Mouse (Mus musculus) Patski (cell line): Measurements from ENCODE around the gene Hsp90ab1. TPM values are rescaled to one million over a fixed set of nuclear protein-coding genes. Genes with fewer than 3 reads are reported as not detected.

Experiments used
- ATAC-seq: fragments of 100-300 bp; one replicate; pipeline ENCODE4 v1.8.0; 2021
- CTCF ChIA-PET: fragments of 350-600 bp; sonication (Branson Sonifier 250); formaldehyde crosslinking; loops from one replicate; lab custom pipeline; 2022; ENCODE audit warnings: inconsistent platforms; lab: Charles Lee
- POLR2A ChIA-PET: fragments of 350-600 bp; sonication (Branson Sonifier 250); formaldehyde crosslinking; loops from one replicate; lab custom pipeline; 2022; ENCODE audit warnings: antibody characterized with exemption, inconsistent platforms; lab: Charles Lee
- DNase-seq: peaks from one replicate; pipeline ENCODE4 v3.0.0-alpha.2; 2011; ENCODE audit warnings: low read depth, low spot score
- H3K27me3 ChIP-seq: fragments of 371-371 bp; one replicate; pipeline ENCODE4 v1.5.1; 2021
- CTCF ChIP-seq: fragments of 100-300 bp; IDR thresholded peaks from one replicate; pipeline ENCODE4 v1.5.1; 2021
- in situ Hi-C: fragments of 300-500 bp; cut with MboI; formaldehyde crosslinking; loops from 3 replicates; pipeline ENCODE4 v1.11.1; 2018; ENCODE audit warnings: low pct_unique_long_range_greater_than_20kb, mixed read lengths
- polyA plus RNA-seq: library from polyadenylated mRNA; unstranded; gene quantifications from one replicate; pipeline ENCODE4 v1.2.3, GENCODE M21; 2021

Gene Hsp90ab1
- polyA plus RNA-seq, 1 experiment from 2014 or later, result 1,835 TPM

DNA sequence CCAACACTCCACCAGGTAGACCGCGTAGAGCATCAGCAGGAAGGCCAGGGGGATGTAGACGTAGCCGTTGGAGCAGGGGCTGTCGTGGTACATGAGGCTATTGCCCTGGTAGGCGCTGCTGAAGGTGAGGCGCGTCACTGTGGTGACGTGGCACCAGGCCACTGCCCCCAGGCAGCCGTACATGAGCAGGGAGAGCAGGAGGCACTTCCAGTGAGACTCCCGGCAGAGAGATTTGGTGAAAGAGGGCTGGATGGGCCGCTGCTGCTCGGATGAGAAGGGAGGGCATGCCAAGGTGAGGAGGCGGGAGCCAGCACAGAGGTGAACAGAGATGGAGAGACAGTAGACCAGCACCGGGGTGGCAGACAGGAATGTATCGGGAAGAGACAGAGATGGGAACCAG, 26.1 kb downstream of the Hsp90ab1 start:
- no peaks in the 10 kb centered on the region for H3K27me3 ChIP-seq
- ChIA-PET POLR2A (no interaction called here), CTCF (no interaction called here)
- DNase-seq (no peak), ATAC-seq (no peak)
- TF ChIP-seq CTCF, result no peak
- in situ Hi-C loops, result no loop called here

DNA sequence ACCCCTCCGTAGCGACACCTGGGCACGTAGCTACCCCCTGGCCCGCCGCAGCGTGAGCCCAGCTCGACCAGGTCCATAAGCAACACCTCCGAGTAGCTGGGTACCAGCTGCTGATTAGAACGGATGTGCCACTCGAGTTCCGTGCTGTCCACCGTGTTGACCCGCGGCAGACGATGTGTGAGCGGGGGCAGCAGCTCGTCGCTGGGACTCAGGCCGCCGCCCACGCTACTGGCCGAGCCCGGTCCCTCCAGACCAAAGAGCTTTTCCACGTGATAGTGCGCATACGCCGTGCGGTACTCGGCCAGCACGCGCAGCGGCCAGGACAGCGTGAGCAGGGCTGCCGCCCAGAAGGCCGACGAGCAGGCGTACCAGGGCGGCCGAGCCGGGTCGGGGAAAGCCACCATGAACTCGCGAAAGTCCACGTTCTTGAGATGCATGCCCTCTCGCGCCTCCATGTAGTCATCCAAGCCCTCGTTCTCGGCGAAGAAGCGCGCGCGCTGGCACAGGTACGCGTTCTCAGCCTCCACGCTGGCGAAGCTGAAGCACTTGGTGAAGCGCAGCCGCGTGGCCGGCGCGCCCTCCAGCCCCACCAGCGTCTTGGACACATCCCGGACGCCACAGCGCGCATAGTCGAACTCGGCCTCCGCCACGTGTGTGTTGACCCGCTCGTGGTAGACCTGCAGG, 27.7 kb downstream of the Hsp90ab1 start:
- ChIA-PET CTCF (no interaction called here), POLR2A (no interaction called here)
- ATAC-seq (no peak), DNase-seq (no peak)
- H3K27me3 ChIP-seq, result peaks cover 3% of the 10 kb centered on the region
- no peak for TF ChIP-seq CTCF
- in situ Hi-C loops, result no loop called here

DNA sequence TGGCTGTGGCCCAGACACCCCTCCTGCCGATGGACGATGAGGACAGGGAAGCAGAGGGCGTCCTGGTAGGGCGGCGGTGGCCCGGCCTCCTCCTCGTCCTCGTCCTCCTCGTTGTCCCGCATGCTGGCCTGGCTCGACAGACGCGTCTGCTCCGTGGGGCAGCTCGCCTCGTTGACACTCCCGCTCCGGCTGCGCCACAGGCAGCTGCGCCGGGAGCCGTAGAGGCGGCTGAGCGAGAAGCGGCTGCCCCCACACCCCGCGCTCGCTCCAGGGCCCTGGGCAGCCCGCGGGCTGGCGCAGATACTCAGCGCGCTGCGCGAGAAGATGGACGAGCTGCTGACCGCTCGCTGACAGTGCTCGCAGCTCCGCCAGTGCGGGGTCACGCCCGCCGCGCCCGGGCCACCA, 28.2 kb downstream of the Hsp90ab1 start:
- in situ Hi-C loops, result no loop called here
- CTCF ChIA-PET, result interaction anchor here (1.0 kb wide), 1 partner anchor 29 kb away, joined by 4 read pairs; no protein-coding TSS in a partner anchor
- POLR2A ChIA-PET, result no interaction called here
- ATAC-seq (no peak), DNase-seq (no peak)
- H3K27me3 ChIP-seq, result peaks cover 3% of the 10 kb centered on the region
- TF ChIP-seq CTCF, result no peak

DNA sequence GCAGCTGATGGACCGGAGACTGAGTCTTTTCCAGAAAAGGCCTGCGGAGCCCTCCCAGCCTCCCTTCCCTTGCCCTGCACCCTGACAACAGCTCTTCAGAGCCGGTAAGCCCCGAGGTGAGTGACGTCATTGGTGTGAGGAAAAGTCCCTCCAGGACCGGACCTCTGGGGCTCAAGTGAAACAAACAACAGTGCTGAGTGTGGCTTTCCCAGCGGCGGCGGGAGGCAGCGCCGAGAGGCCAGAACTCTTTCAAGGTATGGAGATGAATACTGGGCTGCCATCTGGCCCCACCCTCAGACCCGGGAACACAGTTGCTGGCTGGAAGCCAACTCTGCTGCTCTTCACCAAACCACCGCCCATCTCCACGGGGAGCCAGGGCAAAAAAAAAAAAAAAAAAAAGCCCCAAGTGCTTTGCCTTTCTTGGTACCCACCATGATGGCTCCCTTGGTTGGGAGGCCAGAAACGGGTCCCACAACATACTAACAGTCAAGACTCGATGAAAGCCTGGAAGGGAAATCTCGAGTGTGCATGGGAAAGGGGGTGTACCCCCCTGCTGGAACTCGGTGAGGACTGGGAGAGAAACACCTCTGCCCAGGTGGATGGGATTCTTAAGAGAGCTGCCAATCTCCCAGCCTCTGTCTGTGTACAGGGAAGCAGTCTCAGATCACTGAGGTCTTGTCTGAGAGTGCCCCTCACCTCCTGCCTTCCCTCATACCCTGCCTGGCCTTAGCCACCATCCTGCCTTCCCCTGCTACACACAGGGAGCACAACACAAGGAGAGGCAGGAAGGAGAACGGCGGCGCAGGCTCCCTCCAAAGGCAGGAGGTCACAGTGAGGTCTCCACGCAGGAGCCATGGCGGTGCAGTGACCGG, 28.8 kb downstream of the Hsp90ab1 start:
- in situ Hi-C loops, result no loop called here
- TF ChIP-seq CTCF, result no peak
- DNase-seq (no peak), ATAC-seq (no peak)
- CTCF ChIA-PET, result interaction anchor here (1.0 to 1.7 kb wide), 2 partner anchors 28 kb away, joined by 4 read pairs; no protein-coding TSS in a partner anchor
- H3K27me3 ChIP-seq, result peaks cover 8% of the 10 kb centered on the region
- POLR2A ChIA-PET, result no interaction called here

DNA sequence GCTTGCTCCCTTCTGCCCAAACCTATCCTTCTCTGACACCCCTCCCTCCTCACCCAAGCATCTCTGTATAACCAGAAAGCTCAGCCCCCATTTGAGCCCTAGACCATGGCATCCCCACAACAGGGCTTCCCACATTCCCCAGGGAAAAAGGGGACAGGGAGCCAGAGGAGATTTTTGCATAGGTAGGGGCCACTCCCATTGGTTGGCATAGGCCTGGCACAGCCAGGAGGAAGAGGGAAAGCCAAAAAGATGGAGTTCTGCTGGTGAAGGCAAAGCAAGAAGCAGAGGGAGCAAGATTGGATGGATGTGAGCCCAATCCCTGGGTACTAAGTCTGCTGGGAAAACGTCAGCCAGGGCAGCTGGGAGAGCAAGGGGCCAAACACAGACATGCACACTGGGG, 30.0 kb downstream of the Hsp90ab1 start:
- ATAC-seq (no peak), DNase-seq (no peak)
- peaks cover 11% of the 10 kb centered on the region for H3K27me3 ChIP-seq
- no peak for TF ChIP-seq CTCF
- in situ Hi-C loops, result no loop called here
- CTCF ChIA-PET, result interaction anchor here (1.7 kb wide), 1 partner anchor 27 kb away, joined by 4 read pairs; no protein-coding TSS in a partner anchor
- POLR2A ChIA-PET, result no interaction called here

DNA sequence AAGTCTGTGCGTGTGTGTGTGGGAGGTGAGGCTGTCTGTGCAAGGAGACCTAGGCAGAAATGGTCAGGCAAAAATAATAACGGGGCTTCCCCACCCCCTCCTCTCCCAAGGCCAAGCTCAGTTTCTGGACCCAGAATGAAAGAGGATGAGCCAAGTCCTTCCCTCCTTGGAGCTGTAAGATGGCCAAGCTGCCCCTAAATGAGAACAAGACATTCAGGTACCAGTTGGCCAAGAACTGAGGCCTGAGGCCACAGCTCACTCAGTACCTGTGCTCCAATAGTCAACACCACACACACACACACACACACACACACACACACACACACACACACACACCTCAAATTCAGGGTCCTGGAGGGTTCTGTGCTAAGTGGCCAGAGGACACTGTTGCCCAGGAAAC, 30.4 kb downstream of the Hsp90ab1 start:
- ChIA-PET CTCF (interaction anchor here (0.7 to 1.7 kb wide), 2 partner anchors 9 to 26 kb away, joined by 4 read pairs; no protein-coding TSS in a partner anchor), POLR2A (no interaction called here)
- DNase-seq (no peak), ATAC-seq (no peak)
- in situ Hi-C loops, result no loop called here
- no peak for TF ChIP-seq CTCF
- peaks cover 11% of the 10 kb centered on the region for H3K27me3 ChIP-seq

DNA sequence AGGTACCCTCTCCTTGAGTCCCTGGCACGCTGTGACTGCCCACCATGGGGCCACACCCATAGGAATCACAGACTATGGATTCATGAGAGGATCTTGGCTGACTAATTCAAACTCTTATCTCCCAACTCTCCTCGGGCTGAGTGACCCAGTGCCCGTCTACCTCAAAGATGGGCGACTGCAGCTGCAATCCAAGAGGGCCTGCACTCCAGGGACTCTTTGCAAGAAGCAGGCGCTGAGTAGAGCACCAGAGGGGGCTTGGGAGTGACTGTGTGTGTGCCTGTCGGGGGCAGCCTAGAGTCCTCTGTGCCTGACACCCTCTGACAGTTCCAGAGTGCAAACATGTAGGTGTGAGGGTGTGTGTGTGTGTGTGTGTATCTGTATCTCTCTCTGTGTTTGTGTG, 30.9 kb downstream of the Hsp90ab1 start:
- ATAC-seq (no peak), DNase-seq (no peak)
- no peak for TF ChIP-seq CTCF
- H3K27me3 ChIP-seq, result peaks cover 11% of the 10 kb centered on the region
- ChIA-PET POLR2A (no interaction called here), CTCF (interaction anchor here (0.7 to 1.7 kb wide), 2 partner anchors 10 to 26 kb away, joined by 4 read pairs; no protein-coding TSS in a partner anchor)
- in situ Hi-C loops, result no loop called here

DNA sequence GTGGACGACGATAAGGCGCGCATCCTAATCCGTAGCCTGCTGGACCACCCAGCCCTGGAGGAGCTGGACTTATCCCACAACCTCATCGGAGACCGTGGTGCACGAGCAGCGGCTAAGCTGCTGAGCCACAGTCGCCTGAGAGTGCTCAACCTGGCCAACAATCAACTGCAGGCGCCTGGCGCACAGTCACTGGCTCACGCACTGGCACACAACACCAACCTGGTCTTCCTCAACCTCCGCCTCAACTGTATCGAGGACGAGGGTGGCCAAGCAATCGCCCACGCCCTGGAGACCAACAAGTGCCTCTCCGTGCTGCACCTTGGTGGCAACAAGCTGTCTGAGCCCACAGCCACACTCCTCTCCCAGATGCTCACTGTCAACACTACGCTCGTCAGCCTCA, 33.4 kb downstream of the Hsp90ab1 start:
- DNase-seq (no peak), ATAC-seq (no peak)
- in situ Hi-C loops, result no loop called here
- H3K27me3 ChIP-seq, result peaks cover 15% of the 10 kb centered on the region
- TF ChIP-seq CTCF, result no peak
- POLR2A ChIA-PET, result no interaction called here
- CTCF ChIA-PET, result no interaction called here

DNA sequence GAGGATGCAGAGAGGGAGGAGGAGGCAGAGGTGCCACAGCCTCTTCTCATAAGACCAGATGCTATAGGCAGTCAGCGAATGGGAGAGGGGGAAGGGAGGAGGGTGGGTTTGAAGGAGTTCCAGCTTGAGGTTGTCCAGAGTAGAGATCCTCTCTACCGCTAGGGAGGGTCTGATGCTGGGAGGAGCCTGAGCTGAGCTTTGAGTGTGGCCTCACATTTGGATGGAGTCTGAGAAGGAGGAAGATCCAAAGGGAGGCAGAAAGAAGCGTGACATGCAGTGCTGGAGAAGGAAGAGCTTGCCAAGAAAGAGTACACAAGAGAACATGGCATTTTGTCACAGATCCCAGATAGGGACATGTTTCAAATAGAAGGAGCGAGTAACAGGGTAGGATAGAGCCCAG, 34.7 kb downstream of the Hsp90ab1 start:
- ATAC-seq (no peak), DNase-seq (no peak)
- in situ Hi-C loops, result no loop called here
- no peak for TF ChIP-seq CTCF
- ChIA-PET POLR2A (no interaction called here), CTCF (interaction anchor here (0.6 to 1.0 kb wide), 2 partner anchors 9 to 22 kb away, joined by 3 to 5 read pairs; no protein-coding TSS in a partner anchor)
- peaks cover 18% of the 10 kb centered on the region for H3K27me3 ChIP-seq

DNA sequence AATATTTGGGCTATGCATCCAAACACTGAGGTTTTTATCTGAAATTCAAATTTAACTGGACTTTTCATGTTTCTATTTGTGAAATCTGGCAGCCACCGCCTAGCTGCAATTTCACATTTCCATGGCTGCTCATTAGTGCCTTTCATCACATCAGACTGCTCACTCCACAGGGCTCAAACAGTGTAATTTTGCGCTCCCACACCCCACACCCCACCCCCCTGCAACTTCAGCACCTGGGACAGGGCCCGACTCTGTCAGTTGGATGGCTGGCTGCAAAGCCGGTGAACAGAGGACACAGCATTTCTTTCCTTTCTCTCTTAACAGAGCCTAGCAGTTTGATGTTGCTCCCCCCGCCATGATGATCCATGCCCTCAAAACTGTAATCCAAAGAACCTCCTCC, 36.8 kb downstream of the Hsp90ab1 start:
- ChIA-PET CTCF (no interaction called here), POLR2A (no interaction called here)
- DNase-seq, result no peak
- in situ Hi-C loops, result no loop called here
- no peak for TF ChIP-seq CTCF
- ATAC-seq, result no peak
- peaks cover 26% of the 10 kb centered on the region for H3K27me3 ChIP-seq
